12 mouse cellular contexts compared by ENCODE assay signal in the genomic region with DNA sequence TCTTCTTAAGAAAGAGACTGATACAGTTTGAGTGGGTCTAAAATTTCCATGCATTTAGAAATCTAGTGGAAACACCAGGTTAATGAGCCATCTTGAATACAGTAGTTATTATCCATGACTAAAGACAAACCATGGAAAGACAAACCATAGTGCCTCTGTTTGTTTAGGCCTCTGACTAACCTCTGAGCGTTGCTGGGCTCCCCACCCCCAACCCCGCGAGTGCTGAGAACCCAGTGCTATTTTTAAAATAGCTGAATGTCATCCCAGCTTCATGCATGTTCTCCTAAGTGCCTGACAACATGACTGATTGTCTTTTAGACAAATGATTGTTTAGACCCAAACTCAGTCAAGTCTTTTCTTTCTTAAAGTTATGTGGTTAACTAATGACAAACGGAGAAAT. TPM values are rescaled to one million over a fixed set of nuclear protein-coding genes. Genes with fewer than 3 reads are reported as not detected.
DNase-seq lines count a peak whose midpoint lies in the region; ATAC-seq and TF ChIP-seq lines count a peak whose summit lies in the region.
"Had no signal": no experiment of that assay in that cellular context is flagged by ENCODE, and none has a peak within 500 bp of the region (broad histone marks: within the 10 kb centered on the region; RNA-seq: fewer than 3 reads in every experiment).

No protein-coding gene starts in this region.

- 36% methylated on average over 4 of the region's 4 CpGs for WGBS in intestine, embryonic 16.5 days
- 57% methylated on average over 4 of the region's 4 CpGs for WGBS in midbrain, embryonic 16.5 days

- H3K9ac ChIP-seq in intestine, embryonic 16.5 days (ENCODE audit: low read depth, low read length): no peak overlapping the region
- H3K9ac ChIP-seq in midbrain, embryonic 16.5 days (ENCODE audit: low read depth, low read length): no peak overlapping the region

- H3K4me2 ChIP-seq in intestine, embryonic 16.5 days (ENCODE audit: low read depth, low read length): no peak overlapping the region
- no peak overlapping the region for H3K4me2 ChIP-seq in midbrain, embryonic 16.5 days (ENCODE audit: low read length)

- in situ Hi-C loops in Patski (cut with MboI; ENCODE audit: low pct_unique_long_range_greater_than_20kb): no loop called here

- no peaks in the 10 kb centered on the region for H3K36me3 ChIP-seq in intestine, embryonic 16.5 days (ENCODE audit: control insufficient read depth, insufficient read depth, low read length)
- H3K36me3 ChIP-seq in midbrain, embryonic 16.5 days (ENCODE audit: control insufficient read depth, insufficient read depth, low read length): no peaks in the 10 kb centered on the region

- DNase-seq in heart, adult 11 months: peak; percentile 94
- no peak for DNase-seq in heart, postnatal 25 days (ENCODE audit: low spot score)
- no peak for DNase-seq in Patski (ENCODE audit: low read depth, low spot score)
- DNase-seq in heart, adult 18-20 months: peak; percentile 65 to 68
- peak; percentile 80 for DNase-seq in heart, postnatal 4 days
- DNase-seq in frontal cortex, postnatal 10 days (ENCODE audit: low spot score in 2 of 2): no peak
- DNase-seq: kidney, adult 18-20 months; layer of hippocampus, postnatal 36 days had no signal

- no peaks in the 10 kb centered on the region for H3K4me1 ChIP-seq in intestine, embryonic 16.5 days (ENCODE audit: control insufficient read depth, insufficient read depth, low read length)
- H3K4me1 ChIP-seq in midbrain, embryonic 16.5 days (ENCODE audit: control insufficient read depth, insufficient read depth, low read length): no peaks in the 10 kb centered on the region

- no peak overlapping the region for H3K4me3 ChIP-seq in intestine, embryonic 16.5 days (ENCODE audit: low read length)
- H3K4me3 ChIP-seq in midbrain, embryonic 16.5 days (ENCODE audit: low read depth, low read length): no peak overlapping the region

- POLR2A ChIA-PET in Patski (lab: Charles Lee): no interaction called here

- no peak for TF ChIP-seq CTCF in Patski (IDR thresholded peaks at IDR 0.05)

- H3K27me3 ChIP-seq in Patski: no peaks in the 10 kb centered on the region
- no peaks in the 10 kb centered on the region for H3K27me3 ChIP-seq in intestine, embryonic 16.5 days (replicated peaks; ENCODE audit: control insufficient read depth, insufficient read depth, low read length)
- H3K27me3 ChIP-seq in midbrain, embryonic 16.5 days (ENCODE audit: control insufficient read depth, insufficient read depth, low read depth, low read length): no peaks in the 10 kb centered on the region

- peak; percentile 54 for ATAC-seq in Patski
- no peak for ATAC-seq in intestine, embryonic 16.5 days
- ATAC-seq in midbrain, embryonic 16.5 days: no peak
- ATAC-seq: activated CD4-positive, CD25-positive, alpha-beta regulatory T cell, adult 4 months had no signal

- H3K27ac ChIP-seq in intestine, embryonic 16.5 days (ENCODE audit: low read length): no peak overlapping the region
- no peak overlapping the region for H3K27ac ChIP-seq in midbrain, embryonic 16.5 days (ENCODE audit: low read length)
- H3K27ac ChIP-seq: macrophage had no signal

- intact Hi-C loops in heart, postnatal 25 days (cut with DNase I): loop anchor here (2.0 to 10.0 kb wide), 3 partner anchors 38 to 305 kb away; partner anchors contain the start of genes Slc38a6 and Trmt5

- no peaks in the 10 kb centered on the region for H3K9me3 ChIP-seq in intestine, embryonic 16.5 days (ENCODE audit: control insufficient read depth, low read length)
- H3K9me3 ChIP-seq in midbrain, embryonic 16.5 days (replicated peaks; ENCODE audit: control insufficient read depth, low read length, poor library complexity, severe bottlenecking): no peaks in the 10 kb centered on the region

- CTCF ChIA-PET in Patski (lab: Charles Lee): interaction anchor here (1.0 to 2.9 kb wide), 4 partner anchors 9 to 305 kb away, joined by 3 to 8 read pairs (median 6); no protein-coding TSS in a partner anchor

RNA-seq across cellular contexts. Expression of gene Slc38a6, which starts 39.0 kb away (rescaled TPM):
- 1 to 10 TPM; 5.2 to 5.5 TPM for total RNA-seq in heart, postnatal 25 days (2021)
- 17.1 TPM for polyA plus RNA-seq in Patski (2021)
- 1 to 10 TPM; 3.6 to 4.0 TPM for total RNA-seq in heart, adult 18-20 months (2021)
- 1 to 10 TPM; 7.4 to 8.5 TPM for total RNA-seq in heart, postnatal 4 days (2021)
- polyA plus RNA-seq in intestine, embryonic 16.5 days (2015; fragmentation: Nextera tagmentation; extraction: Ambion mirVana): 7.7 and 11.3 TPM in 2 replicates
- polyA plus RNA-seq in midbrain, embryonic 16.5 days (2015; fragmentation: Nextera tagmentation; extraction: Ambion mirVana): 9.9 and 11.1 TPM in 2 replicates

RNA-seq across cellular contexts. Expression of gene Trmt5, which starts 39.1 kb away (rescaled TPM):
- total RNA-seq in heart, postnatal 25 days (2021): 10 to 100 TPM; 40.0 to 46.7 TPM
- polyA plus RNA-seq in Patski (2021): 19.1 TPM
- 10 to 100 TPM; 52.1 to 56.9 TPM for total RNA-seq in heart, adult 18-20 months (2021)
- 10 to 100 TPM; 29.6 to 30.5 TPM for total RNA-seq in heart, postnatal 4 days (2021)
- 13.0 and 16.4 TPM in 2 replicates for polyA plus RNA-seq in intestine, embryonic 16.5 days (2015; fragmentation: Nextera tagmentation; extraction: Ambion mirVana)
- 16.6 and 17.9 TPM in 2 replicates for polyA plus RNA-seq in midbrain, embryonic 16.5 days (2015; fragmentation: Nextera tagmentation; extraction: Ambion mirVana)

Comparison
In these comparisons a context has a peak if more than half of its experiments do, and no peak if none do; other contexts are left out.
1. DNase-seq: peak in heart, adult 11 months (single experiment), heart, adult 18-20 months (2 of 2) and heart, postnatal 4 days (single experiment); none in heart, postnatal 25 days (single experiment), Patski (single experiment) and frontal cortex, postnatal 10 days (0 of 2).